Mouse (Mus musculus) layer of hippocampus, adult 9-11 months (tissue): ENCODE results near the gene Uqcc3.
"Not testable (repeated sequence)": the region's sequence is repeated elsewhere in the genome, so short reads cannot be mapped to it uniquely, and the experiment has no call there.

Experiments
- DNase-seq: peaks from one replicate; pipeline ENCODE4 v3.0.0; 2022

Uqcc3 gene

DNA sequence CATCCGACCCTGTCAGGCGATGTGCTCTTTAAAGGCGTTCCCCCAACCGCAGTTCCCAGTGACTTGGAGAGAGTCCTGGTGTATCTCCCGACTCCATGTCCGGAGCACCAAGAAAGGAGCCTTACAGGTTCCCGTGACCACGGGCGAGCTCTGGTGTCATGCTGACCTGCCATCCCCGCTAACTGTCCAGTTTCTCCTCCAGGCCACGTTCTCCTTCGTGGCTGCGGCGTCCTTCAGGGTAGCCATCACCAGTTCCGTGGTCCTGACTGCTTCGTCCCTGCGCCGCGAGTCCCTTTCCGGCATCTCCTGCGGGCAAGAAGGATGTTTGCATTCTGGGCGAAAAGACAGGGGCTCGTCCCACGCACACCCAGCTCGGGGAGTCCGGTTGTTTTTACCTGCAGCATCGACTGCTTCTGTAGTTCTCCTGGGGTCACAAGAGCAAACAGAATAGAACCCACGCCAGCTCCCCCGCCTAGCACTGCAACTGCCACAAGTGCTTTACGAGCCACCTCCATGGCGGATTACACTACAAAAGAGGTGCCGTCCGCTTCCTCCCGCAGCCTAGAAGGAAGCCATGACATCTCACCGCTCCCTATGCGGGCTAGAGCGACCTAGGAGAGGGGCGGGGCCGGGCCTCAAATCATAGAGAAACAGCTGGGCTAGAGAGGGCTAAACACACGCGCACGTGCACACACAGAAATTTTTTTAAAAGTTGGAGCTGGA is at the start of gene Uqcc3:
TSS of gene Uqcc3 (minus strand) at position 613 of the 723 bp plus-strand sequence.
- DNase-seq: peak; percentile 91

DNA sequence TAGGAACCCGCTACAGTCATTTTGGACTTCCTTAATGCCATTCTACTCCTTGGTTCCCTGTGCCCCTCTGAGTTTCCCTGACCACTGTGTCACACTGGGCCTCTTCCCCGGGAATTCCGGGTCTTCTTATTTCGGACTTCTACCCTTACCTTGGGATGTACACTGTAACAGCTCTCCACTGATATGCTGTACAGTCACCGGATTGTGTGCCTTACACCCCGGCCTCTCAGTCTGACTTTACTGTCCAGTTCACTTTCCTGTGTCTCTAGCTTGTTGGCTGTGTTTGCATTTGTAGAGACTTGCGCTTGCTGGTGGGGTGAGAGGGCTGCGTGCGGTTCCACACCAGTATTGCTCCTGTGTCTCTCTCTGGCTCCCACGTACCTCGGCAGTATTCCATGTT is 49.4 kb upstream of the Uqcc3 start:
- no peak for DNase-seq

DNA sequence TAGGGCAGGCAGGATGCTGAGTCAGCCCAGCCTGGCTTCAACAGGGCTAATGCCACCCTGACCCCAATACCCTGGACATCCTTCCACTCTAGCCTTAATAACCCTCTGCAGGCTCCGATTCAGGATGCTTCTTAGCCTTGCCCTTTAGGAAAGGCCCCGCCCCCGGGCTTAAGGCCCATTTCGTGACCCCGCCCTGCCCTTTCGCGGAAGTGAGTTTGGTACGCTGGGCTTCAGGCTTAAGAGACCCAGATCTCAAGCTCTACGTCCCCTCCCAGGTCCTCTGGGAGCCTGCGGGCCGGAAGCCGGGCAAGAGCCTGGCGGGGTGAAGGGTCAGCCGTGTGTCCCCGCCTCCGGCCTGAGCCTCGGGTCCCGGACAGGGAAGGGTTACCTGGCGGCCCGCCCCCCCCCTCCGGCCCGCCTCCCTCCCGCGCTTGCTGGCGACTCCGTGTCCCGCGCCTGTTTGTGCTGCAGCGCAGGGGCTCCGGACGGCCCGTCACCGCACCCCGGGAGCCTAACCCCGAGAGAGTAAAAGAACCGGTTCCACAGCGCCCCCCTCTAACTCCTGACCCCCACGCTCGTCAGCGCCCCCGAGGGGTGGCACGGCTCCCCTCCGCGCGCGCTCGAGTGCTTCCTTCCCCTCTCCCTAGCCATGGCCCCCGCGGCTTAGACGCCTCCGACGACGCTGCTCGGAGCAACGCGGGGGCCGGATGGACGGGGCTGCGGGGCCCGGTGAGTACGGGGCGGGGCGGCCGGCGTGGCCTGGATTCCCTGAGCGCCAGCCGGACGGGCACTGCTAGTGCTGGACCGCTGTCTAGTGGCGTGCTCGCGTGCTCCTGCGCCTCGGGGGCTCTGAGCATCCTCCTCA is 48.7 kb upstream of the Uqcc3 start, which contains the start of the genes Rom1 and Eml3:
TSS of gene Rom1 (minus strand) at position 133 of the 865 bp plus-strand sequence.
TSS of gene Eml3 (plus strand) at position 329 of the 865 bp plus-strand sequence.
- peak; percentile 82 for DNase-seq

DNA sequence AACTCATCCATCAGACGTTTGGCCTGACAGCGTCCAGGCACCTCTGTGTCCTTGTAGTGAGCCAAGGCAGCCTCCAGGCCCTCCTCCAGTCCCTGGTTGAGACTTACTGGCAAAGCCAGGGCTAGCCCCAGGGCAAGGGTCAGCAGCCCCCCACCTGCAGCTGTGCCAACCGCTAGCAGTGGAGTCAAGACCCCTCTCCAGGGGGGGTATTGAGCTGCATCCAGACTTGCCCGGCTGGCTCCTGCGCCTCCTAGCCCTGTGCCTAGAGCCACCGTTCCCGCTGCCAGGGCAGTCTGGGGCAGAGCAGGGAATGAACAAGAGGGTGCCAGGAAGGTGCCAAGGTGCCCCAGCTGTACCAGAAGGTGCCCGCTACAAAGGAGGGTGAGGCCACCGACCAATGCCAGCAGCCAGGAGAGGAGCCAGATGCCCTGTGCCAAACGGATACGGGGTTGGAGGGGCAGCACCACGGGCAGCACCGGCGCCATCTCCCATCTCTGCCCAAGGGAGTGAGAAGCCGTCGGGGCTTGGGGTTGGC is 48.0 kb upstream of the Uqcc3 start:
- DNase-seq: no peak

DNA sequence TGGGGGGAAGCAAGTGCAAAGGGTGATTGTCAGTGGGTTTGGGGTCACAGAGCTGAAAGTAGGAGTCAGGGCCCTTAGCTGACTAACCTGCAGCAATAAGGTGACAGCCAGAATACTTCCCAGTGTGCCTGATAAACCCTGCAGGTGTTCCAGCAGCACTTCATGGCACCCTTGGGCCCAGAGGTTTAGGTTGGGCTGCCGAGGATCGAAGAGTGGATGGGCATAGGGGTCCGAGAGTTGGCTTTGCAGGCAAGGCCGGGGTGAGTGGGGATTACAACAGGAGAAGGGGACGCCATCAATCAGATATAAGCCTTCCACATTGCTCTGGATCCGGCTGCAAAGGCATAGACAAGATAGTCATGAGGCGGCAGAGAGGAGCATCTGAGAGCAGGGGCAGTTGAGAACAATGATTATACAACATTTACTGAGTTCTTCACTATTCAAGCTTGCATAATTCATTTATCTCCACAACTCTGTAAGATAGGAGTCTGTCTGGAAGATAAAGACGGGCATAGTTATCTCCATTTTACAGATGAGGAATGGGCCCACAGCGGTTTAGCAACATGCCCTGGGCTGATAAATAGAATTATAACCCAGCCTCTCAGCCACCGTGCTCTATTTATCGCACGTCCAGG is 47.3 kb upstream of the Uqcc3 start:
- no peak for DNase-seq

DNA sequence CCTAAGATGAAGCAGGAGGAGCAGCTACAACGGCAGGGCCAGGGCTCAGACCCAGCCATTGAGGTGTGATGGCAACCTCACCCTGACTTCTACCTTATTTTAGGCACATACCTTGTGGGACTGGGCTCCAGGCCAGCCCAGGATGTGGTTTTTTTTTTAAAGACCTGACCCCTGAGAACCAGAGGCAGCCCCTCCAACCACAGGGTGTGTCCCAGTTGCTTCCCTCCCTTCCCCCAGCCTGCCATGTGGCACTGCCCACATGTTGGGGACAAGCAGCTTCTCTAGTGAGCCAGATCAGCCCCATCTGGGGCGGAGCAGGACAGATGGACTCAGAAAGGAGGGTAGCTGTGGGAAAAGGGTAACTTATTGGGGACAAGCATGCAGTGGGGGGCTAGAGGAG is 46.0 kb upstream of the Uqcc3 start:
- no peak for DNase-seq

DNA sequence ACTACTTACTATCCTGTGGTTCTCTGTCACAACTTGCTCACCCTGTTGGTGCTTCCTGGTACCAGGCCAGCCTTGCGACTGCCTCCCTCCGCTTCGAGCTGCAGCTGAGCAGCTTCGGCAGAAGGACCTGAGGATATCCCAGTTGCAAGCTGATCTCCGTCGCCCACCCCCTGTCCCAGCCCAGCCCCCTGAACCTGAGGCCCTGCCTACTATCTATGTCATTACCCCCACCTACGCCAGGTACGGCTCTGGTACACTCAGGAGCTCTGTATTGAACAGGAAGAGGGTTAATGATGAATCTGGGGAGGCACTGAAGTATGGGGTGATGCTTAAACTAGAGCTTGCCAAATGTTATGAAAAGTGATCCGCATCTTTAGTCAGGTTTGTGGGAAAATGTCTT is 41.0 kb upstream of the Uqcc3 start:
- no peak for DNase-seq

DNA sequence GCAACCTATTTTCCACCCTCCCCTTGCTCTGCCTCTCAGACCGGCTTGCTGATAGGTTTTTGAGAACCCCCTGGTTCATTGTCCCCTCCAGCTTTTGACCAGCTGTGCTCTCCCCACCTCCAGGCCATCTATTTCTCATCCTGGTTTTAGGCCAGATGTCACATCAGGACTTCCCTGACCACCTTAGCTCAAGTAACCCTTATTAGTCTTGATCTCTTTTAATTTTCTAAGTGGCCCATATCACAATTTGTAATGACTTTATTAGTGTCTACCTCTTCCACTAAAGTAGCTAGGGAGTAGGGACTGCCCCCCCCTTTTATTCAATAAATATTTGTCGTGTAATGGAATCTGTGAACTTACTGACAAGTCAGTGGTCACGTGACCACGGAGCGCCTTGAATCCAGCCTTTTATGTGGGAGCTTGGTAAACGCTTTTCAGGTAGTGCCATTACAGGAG is 40.1 kb upstream of the Uqcc3 start:
- DNase-seq: no peak

DNA sequence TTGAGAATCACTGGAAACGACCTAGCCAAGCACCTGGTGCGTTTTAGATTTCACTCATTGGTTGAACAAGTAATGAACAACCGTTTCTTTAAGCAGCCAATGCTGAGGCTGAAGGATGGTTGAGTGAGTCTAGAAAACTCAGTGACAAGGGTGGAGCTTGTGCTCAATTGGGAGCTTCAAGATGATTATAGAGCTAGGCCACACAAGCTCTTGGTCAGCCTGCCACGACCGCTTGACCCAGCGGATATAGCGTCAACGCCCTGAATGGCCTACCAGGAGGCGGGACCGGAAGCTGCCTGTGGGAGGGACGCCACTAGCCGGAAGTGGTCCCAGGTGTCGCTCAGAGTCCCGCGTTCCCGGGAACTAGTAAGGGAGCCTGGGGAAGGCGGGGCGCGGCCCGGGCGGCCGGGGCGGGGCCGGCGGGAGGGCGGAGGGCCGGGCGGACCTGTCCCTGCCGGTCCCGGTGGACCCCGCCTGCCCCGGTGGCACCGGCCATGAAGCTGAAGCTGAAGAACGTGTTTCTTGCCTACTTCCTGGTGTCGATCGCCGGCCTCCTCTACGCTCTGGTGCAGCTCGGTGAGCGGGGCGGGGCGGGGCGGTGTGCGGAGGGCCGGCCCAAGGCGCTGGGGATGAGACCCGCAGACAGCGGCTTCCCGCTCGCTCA is 39.5 kb upstream of the Uqcc3 start, which contains the start of gene B3gat3:
TSS of gene B3gat3 (plus strand) at position 302 of the 664 bp plus-strand sequence.
- DNase-seq: peak; percentile 96

DNA sequence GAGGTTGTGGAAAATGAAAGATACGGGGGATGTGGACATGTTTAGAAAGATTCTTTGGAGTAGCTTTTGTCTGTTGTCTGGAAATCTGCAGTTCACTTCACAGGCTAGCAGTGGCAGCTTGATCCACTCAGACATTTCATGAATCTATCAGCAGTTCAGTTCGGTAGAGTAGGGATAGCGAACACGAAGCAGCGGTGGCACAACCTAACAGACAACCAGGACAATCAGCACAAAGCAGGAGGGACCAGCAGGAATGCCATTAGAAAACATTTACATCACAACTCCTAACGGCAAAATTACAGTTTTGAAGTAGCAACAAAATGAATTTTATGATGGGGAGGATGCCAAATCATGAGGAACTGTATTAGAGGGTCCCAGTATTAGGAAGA is 39.0 kb upstream of the Uqcc3 start:
- DNase-seq: no peak

DNA sequence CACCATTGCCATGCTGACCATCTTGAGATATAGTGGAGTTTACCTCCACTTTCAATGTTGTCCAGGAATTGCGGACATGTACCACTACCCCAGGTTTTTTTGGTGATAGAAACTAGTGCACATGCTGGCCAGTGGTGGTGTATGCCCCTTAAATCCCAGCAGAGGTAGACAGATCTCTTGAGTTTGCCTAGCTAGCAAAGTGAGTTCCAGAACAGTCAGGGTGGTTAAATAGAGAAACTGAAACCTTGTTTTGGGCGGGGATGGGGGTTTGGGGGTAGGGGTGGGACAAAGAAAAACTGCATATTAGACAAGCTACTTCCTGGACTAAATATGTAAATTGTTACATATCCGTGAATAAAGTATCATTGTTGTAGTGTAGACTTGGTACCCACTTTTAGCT is 38.3 kb upstream of the Uqcc3 start:
- DNase-seq: no peak

DNA sequence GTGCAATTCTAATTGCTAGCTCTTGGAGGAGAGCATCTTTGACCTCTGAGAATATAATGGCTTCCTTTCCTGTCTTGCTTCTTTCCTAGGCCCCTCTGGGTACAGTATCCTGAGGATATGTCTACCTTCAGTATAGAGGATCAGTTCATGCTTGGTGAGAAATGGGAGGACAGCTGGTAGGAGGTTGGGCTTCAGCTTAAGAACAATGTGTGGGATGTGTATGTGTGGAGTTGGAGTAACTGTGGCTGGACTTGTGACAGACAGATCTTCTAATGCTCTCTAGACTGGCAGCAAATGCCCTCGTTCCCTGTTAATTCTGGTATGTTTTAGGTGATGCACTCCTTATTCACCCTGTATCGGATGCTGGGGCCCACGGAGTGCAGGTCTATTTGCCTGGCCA is 33.5 kb upstream of the Uqcc3 start:
- DNase-seq: peak; percentile 67

DNA sequence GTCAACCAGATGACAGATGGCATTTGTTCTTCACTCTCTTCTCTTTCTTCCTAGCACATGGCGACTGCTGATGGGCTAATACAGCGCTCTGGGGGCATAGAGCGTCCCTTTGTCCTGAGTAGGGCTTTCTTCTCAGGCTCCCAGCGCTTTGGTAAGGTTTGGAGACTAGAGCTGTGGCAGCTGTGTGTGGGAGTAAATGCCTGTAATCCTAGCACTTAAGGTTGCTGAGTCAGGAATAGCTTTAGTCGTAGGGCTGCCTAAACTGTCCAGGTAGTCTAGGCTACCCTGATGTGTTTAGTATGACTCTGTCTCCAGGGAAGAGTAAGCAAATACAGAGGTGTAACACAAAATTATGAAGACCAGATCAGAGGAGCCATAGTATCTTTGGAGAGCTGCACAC is 31.1 kb upstream of the Uqcc3 start:
- no peak for DNase-seq

DNA sequence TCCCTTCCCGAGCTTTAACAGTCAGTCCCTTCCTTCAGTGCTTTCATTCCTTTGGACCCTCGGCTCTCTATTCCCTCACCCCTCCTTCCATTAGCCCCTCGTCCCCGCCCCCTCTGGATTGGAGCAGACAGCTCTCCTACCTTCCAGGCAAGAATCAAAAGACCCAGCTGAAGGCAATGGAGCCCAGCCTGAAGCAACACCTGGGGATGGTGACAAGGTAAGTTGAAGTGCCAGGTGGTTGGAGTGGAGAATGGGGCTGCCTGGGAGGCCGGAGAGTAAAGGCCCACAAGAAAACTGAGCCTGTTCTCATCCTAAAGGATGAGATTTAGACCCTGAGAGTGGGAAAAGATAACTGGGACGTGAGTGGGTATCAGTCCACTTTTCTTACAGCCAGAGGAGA is 27.8 kb upstream of the Uqcc3 start:
- DNase-seq: no peak

DNA sequence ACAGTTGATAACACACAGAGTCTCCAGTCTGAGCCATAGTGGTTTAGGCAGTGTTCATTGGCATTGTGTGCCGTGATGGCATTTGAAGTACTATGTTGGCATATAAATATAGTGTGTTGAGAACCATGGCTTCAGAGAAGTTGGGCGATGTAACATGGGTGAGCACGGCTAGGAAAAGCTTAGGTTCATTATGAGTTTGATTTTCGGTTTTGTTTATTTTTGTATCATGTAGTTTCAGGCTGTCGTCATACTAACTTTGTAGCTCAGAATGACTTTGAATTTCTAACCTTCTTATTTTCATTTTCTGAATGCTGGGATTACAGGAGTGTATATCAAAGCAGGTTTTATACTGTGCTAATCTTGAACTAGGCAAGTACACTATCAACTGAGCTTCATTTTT is 22.7 kb upstream of the Uqcc3 start:
- DNase-seq: no peak

DNA sequence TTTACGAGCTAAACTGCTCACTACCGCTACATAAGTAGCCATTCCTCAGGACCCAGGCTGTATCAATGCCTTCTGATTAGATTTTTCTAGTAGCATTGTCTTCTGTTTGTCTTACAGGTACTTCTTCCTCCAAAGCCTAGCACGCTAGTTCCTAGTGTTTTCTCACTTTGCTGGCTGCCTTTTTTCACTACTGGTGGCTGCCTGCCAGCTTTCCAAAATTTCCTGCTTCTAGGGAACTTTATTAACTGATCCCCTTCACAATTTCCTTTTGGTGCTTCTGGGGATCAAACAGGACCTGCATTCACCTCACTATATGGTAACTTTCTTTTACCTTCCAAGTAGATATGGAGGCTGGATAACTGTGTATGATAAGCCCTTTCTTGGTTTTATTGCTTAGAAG is 18.4 kb upstream of the Uqcc3 start:
- DNase-seq: no peak

DNA sequence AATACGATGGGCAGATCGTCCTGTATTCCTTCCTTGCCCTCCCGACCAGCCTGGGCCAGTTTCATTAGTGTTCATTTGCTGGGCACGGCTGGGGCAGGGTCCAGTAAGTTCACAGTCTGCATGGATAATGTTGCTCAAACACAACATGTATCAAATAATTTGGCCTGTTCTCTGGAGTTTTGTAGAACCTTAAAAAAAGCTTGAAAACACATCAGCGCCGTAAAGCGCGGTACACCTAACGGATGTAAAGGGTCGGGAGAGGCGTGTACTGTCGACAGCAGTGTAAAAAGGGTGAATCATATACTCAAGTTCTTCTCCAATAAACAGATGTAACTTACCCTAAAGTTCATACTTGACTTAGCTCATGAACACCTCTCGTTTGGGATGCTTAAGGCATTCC is 17.9 kb upstream of the Uqcc3 start:
- DNase-seq: no peak

DNA sequence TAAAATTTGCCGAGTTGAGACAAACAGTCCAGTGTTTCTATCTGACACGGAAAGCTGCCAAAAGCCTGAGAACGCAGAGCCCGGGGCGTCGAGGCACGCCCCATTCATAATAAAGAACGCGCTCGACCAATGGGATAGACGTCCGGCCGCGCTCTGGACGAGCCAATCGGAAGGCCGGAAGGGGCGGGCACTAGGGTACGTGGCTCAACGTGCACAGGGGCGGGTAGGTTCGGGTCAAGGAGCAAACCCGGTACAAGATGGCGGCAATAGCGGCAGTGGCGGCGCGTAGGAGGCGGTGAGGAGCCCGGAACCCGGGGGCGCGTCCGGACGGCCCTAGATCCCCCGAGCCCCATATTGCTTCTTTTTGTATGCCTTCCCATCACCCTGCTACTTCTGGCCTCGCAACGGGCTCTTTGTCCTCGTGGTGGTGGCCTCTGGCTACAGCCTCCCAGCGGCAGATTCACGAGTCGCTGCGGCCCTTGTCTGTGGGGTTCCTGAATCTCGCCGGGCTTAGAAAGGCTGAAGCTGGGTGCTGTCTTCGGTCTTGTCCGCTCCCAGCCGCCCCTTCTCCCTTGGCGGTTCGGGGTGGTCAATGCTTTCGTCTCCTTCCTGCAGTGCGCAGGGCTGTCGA is 17.3 kb upstream of the Uqcc3 start, which contains the start of gene Ganab:
TSS of gene Ganab (plus strand) at position 207 of the 631 bp plus-strand sequence.
- DNase-seq: peak; percentile 97

DNA sequence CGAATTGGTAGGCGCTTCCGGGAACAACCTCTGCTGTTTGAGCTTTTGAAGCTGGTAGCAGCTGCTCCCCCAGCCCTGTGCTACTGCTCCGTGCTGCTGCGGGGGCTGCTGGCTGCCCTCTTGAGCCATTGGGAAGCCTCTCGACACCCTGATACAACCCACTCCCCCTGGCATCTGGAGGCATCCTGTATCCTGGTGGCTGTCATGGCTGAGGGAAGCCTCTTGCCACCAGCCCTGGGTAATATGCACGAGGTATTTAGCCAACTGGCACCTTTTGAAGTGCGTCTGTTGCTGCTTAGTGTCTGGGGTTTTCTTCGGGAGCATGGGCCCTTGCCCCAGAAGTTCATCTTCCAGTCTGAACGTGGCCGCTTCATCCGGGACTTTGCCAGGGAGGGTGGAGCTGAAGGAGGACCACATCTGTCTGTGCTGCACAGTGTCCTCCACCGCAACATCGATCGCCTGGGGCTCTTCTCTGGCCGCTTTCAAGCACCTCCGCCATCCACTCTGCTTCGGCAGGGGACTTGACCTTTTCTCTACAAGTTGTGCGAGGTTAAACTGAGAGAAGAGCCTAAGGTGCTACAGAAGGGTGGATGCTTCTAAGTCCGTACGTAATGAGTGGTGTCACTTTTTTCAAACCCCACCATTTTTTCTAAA is 16.6 kb upstream of the Uqcc3 start:
- not testable (repeated sequence) for DNase-seq

DNA sequence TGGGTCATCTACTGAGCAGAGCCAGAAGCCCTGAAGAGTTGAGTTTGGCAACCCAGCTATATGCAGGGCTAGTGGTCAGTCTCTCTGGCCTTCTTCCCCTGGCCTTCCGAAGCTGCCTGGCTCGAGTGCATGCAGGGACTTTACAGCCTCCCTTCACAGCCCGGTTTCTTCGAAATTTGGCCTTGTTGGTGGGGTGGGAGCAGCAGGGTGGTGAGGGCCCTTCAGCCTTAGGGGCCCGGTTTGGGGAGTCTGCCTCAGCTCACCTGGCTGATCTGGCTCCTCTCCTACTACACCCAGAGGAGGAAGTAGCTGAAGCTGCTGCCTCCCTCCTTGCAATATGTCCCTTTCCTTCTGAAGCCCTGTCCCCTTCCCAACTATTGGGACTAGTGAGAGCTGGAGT is 15.5 kb upstream of the Uqcc3 start:
- not testable (repeated sequence) for DNase-seq

DNA sequence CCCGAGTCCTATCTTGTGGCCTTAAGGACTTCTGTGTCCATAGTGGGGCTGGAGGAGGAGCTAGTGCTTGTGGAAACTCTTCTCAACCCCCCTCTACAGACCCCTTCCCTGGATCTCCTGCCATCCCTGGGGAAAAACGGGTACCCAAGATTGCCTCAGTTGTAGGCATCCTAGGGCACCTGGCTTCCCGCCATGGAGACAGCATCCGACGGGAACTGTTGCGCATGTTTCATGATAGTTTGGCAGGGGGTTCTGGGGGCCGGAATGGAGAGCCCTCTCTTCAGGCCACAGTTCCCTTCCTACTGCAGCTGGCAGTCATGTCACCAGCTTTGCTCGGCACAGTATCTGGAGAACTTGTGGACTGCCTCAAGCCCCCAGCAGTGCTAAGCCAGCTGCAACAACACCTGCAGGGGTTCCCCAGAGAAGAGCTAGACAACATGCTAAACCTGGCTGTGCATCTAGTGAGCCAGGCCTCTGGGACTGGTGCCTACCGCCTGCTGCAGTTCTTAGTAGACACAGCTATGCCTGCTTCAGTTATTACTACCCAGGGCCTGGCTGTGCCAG is 14.8 kb upstream of the Uqcc3 start:
- DNase-seq: no peak
